Mouse (Mus musculus): Measurements from ENCODE around the gene Cacnb1.
A peak's percentile ranks its signal among the peaks of the same experiment; 100 is the strongest.

The Cacnb1 gene

DNA sequence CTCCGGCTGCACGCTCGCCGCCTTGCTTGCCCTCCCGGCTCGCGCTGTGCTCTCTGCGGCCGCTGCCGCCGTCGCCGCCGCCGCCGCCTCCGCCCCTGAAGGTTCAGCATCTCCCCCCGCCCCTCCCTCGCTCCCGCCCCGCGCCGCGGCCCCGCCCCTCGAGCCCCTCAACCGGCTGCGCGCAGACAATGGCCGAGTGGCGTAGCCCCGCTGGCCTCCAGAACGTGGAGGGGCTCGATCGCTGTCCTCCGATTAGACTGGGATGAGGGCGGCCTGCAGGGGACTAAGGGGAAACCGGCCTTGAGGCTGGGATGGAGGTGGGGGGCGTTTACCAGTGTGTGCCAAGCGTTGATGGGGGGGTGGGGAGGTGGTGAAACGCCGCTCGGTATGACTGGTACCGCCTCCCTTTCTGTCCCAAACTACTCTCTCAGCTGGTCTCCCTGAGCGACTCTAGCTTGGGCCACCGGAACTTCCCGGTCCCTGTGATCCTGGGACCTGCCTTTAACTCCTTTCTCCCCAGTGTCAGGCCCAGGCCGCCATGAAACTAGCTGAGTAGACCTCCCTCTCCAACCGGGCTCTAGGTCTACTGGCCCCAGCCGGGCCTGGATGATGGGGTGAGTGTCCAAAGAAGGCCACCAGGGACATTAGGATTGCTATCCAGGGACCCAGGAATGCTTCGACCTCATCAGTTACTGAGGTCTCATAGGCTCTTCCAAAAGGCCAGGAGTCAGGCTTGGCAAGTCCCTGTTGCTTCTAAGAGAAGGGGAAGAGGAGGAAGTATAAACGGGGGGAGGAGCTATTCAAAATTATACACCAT is at the start of gene Cacnb1:
Cacnb1 (minus strand) TSS at position 480 of the 817 bp plus-strand sequence.
- DNase-seq = peak; percentile 45 to 63

- DNase-seq = no peak
These were observed 44.4 kb upstream of the Cacnb1 start for GRCm38 (mm10) chr11:98067255-98067654.

DNA sequence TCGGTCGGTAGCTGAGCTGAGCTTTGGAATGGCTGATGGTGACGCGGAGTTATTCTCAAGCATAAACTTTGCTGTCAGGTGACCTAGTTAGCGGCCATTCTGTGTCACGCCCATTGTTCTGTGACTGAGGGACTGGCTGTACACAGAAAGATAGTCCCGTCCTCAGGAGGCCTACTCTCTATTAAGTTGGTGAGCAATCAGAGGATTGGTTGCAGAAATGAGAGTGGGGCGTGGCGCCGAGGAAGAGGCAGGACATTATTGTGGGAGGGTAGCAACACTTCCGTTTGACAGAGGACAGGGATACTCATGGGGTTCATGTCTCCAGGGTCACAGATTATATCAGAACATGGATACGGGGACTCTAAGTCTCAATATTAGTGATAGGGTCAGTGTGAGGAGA is 43.4 kb upstream of the Cacnb1 start:
- no peak for DNase-seq

DNA sequence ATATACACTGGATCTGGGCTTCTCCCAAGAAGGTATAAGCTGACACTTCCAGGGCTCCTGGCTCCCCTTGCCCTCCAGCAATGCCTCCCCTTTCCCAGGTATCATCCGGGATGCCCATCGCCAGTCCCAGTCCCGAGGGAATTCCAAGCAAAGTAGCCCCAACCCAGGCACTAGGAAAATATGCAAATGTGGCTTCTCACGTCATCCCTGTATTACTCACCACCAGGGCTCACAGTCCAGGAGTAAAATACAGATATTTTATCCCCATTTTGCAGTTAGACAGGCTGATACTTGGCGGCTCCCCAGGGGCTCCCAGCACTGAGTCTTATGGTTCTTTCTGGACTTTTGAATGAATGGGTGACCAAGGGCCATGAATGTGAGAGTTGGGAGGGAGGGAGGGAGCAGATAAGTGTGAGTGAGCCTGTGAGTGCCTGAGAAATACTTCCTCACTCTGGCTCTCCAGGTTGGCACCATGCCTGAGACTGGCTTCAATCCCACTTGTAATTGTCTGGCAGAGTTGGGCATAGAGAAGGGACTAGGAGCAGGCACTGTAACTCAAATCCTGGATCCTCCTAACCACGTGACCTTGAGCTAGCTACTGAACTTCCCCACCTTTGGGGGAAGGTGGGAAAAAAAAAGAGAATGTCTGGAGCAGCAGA is 39.2 kb upstream of the Cacnb1 start:
- DNase-seq = no peak

- DNase-seq = no peak
These were observed 38.6 kb upstream of the Cacnb1 start for GRCm38 (mm10) chr11:98061441-98061840.

GRCm38 (mm10) chr11:98060104-98060692 is 37.4 kb upstream of the Cacnb1 start:
- no peak for DNase-seq

DNA sequence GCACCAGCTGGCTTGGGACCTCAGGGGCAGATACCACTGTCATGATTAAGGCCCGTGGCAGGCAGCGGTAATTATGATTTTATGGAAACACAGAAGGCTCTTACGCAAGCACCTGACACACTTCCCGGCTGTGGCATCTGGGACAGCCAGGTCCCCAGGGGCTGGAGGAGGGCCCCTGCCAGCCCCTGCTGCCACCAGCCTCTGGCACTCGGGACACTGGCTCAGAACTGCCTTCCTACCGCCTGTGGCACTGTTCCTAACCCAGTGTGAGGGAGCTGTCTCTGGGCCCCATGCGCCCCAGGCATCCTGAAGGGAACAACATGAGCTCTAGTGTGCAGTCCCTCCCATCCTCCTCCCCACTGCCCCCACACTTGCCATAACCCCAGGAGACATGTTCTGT is 36.8 kb upstream of the Cacnb1 start:
- DNase-seq = no peak

DNA sequence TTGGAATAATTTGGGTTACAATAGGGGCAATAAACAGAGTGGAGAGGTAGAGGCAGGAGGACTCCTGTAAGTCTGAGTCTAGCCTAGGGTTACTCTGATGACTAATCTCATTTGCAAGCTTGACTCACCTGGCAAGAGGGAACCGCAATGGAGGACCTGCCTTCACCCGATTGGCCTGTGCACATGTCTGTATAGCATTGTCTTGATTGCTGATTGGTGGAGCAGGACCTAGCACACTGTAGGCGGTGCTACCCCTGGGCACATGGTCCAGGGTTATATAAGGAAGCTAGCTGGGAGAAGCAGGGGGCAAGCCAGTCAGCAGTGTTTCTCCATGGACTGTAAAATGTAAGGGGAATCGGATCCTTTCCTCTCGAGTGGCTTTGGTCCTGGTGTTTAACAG is 35.2 kb upstream of the Cacnb1 start:
- DNase-seq = no peak

DNA sequence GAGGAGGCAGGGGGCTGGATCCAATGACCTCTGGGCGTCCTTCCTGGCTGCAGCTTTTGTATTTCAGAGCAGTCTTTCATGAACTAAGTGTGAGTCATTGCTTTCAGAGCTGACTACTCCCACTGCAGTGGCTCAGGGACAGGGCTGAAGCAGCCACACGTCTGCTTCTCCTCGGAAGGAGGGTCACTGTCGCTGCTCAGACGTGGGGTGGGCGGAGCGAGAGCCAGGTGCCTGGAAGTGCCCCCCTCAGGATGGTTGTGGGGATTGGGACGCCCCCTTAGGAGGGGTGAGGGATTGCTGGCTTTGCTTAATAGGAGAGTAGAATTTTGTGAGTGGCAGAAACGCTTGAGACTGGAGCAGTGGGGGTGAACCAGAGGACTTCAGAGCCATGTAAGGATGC is 34.6 kb upstream of the Cacnb1 start:
- no peak for DNase-seq

- DNase-seq = peak; percentile 68 to 74
These were observed 30.4 kb upstream of the Cacnb1 start, which contains the start of gene Stac2 for GRCm38 (mm10) chr11:98052989-98053834. Gene Stac2, minus strand, starts transcription at chr11:98053462.

DNA sequence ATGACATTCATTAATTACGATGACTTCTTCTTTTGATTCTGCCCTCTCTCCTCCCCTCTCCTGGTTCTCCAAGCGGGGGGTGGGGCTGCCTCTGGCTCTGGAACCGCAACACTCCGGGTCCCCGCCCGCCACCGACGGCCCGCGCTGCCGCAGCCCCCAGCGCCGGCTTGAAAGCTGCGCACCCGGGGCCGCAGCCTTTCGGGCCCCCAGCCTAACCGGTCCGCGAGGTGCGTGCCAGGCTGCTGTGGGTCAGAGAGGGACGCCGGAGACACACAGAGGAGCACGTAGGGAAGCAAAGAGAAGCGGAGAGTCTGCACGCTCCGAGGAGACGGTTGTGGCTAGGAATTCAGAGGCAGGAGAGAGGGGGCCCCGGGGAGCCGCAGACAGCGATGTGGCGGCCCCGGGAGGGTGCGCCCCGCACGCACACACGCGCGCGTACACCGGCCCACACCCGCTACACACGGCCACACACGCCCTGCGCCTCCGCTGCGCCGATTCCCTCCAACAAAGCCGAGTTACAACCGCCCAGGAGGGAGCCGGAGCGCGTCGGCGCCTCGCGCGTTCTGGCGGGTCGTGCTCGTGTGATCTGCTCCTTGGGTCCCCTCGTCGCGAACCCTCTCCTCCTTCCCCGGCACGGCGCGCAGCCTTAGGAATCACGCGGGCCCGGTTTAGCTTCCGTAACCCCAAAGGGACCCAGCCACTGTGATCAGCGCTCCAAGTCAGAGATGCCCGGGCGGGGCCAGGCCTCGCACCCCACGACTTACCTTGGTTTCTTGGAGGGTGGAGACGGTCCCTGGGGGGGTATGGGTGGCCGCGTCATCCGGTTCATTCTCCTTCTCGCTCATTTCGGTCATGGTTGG is 29.5 kb upstream of the Cacnb1 start:
- DNase-seq = peak; percentile 73 to 75

GRCm38 (mm10) chr11:98051611-98052128 is 28.8 kb upstream of the Cacnb1 start:
- no peak for DNase-seq

- DNase-seq = no peak
These were observed 28.1 kb upstream of the Cacnb1 start for GRCm38 (mm10) chr11:98050940-98051339.

GRCm38 (mm10) chr11:98050520-98050815 is 27.6 kb upstream of the Cacnb1 start:
- no peak for DNase-seq

DNA sequence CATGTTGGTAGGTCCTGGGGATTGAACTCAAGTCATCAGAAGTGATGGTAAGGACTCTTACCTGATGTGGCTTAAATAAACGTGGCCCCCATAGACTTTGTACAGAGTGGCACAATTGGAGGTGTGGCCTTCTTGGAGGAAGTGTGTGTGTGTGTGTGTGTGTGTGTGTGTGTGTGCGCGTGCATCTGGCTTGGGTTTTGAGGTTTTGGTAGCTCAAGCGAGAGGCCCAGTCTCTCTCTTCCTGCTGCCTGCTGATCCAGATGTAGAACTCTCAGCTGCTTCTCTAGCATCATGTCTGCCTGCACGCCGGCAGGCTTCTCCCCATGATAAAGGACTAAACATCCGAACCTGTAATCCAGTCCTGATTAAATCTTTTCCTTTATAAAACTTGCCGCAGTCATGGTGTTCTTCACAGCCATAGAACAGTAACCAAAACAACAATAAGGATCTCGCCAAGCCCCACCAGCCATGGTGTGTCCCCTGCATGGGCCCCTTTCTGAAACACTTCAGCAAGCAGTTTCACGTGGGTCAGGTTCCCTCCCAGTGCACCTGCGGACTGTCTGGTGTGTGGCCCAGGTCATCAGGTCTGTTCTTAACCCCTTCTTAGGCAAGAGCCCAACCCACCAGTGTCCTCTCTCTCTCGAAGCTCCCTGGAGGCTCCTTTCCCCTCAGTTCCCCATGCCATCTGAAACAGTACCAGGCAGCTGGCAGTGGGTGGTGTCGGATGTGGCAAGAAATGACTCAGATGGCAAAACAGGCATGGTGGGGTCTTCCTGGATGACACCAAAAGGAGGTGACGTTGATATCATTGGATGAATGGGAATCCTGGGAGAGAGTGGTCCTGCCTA is 27.1 kb upstream of the Cacnb1 start:
- DNase-seq = peak in 1 of 2 experiments; percentile 28

GRCm38 (mm10) chr11:98047745-98048144 is 24.9 kb upstream of the Cacnb1 start:
- no peak for DNase-seq

DNA sequence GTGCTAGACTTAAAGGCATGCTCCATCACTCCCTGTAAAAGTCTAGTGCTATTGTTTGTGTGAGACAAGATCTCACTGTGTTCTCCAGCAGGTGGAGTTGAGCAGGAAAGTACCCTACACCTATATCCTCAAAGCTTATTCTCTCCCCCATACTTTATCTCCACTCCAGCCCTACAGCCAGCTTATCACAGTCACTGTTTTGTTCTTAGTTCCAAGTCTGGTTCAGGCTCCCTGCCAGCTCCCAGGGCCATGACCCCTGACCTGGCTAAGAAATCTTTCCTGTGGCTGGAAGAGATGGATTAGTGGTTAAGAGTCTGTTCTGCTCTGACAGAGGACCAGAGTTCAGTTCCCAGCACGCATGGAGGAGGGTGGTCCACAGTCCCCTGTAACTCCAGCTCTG is 23.6 kb upstream of the Cacnb1 start:
- DNase-seq = no peak

DNA sequence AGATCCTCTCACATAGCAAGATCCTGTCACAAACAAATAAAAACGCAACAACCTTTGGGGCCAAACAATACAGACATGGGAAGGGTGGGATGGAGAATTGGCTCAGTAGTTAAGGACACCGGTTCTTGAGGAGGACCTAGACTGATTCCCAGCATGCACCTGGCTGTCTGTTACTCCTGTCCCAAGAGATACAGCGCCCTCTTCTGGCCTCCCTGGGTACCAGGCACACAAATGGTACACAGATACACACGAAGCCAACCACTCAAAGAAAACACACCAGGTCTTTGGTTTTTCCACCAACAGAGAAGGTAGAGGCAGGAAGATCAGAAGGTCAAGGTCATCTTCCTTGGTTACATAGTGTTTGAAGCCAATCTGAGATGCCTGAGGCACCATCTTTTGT is 22.8 kb upstream of the Cacnb1 start:
- DNase-seq = no peak

DNA sequence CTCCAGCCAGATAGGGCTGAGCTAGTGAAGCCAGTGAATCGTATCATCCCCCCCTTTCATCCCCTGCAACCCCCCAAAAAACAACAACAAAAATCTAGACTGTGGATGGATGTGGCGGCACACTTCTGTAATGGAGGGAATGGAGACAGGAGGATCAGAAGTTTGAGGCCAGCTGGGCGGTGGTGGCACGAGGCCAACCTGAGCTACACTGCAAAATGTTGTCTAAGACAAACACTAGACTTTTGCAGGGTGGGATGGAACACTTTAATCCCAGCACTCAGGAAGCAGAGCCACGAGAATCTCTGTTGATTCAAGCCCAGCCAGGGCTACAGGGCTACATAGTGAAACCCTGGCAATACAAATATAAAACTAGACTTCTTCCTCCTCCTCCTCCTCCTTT is 21.2 kb upstream of the Cacnb1 start:
- DNase-seq = no peak

DNA sequence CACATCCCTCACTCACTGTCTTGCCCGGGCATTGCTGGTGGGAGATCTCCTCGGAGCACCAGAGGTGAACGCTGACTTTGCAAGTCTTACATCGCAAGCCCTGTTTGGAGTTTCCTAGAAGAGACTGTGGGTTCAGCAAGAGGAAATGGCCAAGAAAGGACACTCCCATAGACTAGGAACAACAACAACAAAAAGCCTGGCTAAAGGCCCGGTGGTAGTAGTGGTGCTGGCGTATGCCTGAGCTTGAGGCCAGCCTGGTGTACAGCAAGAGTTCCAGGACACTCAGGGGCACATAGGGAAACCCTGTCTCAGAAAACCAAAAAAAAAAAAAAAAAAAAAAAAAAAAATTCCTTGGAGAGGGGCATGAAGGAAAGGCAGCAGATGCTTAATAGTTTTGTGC is 19.9 kb upstream of the Cacnb1 start:
- DNase-seq = no peak

DNA sequence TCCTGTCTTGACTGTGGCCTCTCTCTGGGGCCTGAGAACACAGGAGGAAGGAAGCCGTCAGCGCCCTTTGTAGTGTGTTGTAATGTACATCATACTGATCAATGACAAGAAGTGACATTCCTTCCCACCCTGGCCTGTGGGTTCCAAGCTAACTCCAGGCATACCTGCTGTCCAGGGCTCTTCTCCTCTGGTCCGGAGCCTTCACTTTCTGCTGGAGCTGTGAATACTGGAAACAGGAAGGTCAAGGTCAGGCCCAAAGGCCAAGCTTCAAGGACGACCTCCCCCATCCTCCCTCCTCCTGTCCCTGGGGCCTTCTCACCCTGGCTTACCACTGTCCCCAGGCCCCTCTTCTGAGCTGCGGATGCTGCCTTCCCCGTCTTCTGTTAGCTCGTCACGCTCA is 18.1 kb upstream of the Cacnb1 start:
- DNase-seq = no peak

All from spleen, adult 18-20 months (tissue).